Mouse (Mus musculus): ENCODE data around the gene Ifi213.

DNA sequence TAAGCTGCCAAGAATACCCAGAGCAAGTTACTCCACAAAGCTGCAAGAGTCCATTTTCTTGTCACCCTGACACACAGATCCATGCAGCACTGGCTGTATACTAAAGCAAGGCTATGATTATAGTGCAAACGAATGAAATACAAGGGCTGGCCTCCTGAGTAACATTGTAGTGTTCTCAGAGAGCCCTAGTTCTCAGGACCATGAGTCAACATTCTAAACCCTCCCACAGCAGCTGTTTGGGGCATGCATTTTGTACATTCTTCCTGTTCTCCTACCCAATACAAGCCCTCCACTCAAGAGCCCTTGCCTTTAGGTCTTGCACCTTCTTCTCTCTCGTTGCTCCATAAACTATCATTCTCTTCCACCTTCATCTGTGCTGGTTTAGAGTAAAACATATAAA lies 46.3 kb upstream of the Ifi213 start:
- TF ChIP-seq CTCF (IDR thresholded peaks at IDR 0.05; ENCODE audit: insufficient read depth, low read depth, low read length) (no peak), POLR2A (IDR thresholded peaks at IDR 0.05; ENCODE audit: insufficient read depth, low read depth, low read length) (no peak)
